Mouse (Mus musculus) telencephalon, adult 2 months (tissue): Measurements from ENCODE around the gene Krt18.

ENCODE experiments used
- DNase-seq: peaks from one replicate; pipeline ENCODE4 v3.0.0-alpha.2; 2011; ENCODE audit warnings: low read depth, low spot score

The Krt18 gene

GRCm38 (mm10) chr15:102010569-102011245 is 17.3 kb upstream of the Krt18 start:
- DNase-seq, result peak; percentile 15

- DNase-seq, result no peak
Observed at GRCm38 (mm10) chr15:102012260-102012765, 15.7 kb upstream of the Krt18 start.

DNA sequence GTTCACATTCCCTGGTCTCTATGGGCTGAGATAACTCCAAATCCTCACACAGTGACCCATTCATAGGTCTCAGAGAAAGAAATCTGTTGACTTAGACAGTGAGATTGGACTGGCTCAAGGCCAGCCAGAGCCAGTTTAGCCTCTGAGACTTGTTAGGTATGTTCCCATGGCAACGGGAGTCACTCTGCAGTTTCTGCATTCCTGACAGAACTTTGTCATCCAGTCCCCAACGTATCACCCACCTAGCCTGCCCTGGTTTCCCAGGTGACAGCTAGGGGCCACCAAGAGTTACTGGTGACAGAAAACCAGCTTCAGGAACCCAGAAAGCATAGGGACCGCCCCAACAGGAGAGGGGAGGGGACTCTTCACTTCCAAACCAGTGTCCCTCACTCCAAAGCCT is 14.3 kb upstream of the Krt18 start:
- peak; percentile 22 for DNase-seq

- no peak for DNase-seq
Observed at GRCm38 (mm10) chr15:102014848-102015247, 13.1 kb upstream of the Krt18 start.

GRCm38 (mm10) chr15:102016096-102016495 is 11.9 kb upstream of the Krt18 start:
- DNase-seq, result no peak

GRCm38 (mm10) chr15:102016787-102017186 is 11.2 kb upstream of the Krt18 start:
- DNase-seq, result no peak

DNA sequence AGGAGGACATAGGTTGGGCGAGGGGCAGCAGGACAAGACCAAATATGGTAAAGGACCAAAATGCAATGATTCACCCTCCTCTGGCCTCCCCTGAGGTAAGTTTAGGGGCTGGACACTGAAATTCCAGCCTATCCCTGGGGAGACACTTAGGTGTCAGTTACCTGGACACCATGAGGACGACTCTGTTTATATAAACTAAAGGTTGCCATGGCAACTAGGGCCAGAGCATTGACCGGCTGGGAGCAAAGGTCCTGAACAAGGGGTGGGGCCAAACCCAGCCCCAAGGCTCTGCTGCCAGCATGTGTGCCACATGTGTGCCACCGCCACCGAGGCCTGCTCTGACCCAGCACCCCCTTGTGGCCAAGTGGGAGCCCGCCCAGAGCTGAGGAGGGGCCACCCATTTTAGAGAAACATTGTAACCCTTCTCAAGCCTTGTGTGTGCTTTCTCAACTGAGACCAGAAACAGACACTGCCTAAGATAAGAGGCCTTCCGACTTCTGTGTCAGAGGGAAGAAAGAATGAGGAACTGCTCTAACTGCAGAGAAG is 10.0 kb upstream of the Krt18 start:
- DNase-seq, result no peak

DNA sequence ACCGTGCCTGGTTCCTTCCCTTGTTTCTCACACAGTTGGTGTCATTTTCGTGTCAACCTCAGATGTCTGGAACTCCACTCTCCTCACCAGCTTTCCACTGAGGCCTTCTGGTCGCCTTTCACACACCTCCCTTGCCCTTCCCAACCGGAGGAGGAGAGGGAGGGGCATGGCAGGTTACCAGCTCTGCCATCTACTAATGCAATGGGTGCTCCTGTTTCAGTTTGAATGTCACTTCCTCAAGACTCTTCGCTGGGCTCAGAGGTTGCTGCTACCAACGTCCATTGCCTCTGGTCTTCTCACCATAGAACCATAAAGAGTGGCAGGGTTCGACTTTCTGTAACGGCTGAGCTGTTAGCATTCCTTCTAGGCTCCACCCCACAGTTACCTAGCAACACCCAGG is 5.5 kb upstream of the Krt18 start:
- no peak for DNase-seq

DNA sequence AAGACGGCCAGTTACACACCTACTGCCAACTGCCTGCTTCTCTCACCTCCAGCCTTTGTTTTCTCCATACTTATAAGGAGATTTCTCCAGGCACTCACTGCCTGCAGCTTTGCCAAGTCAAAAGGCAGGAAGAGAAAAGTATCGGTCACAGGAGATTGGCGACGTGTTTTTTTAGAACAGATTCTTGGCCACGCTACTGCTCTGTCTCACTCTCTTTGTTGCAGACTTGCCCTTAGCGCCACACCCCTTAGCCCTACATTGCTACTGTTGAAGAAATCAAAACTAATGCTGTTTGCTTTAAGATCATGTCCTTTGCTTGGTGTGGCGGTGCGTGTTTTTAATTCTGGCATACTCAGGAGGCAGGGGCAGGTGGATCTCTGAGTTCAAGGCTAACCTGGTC is 4.1 kb upstream of the Krt18 start:
- no peak for DNase-seq

GRCm38 (mm10) chr15:102025136-102025872 is 2.7 kb upstream of the Krt18 start:
- no peak for DNase-seq

DNA sequence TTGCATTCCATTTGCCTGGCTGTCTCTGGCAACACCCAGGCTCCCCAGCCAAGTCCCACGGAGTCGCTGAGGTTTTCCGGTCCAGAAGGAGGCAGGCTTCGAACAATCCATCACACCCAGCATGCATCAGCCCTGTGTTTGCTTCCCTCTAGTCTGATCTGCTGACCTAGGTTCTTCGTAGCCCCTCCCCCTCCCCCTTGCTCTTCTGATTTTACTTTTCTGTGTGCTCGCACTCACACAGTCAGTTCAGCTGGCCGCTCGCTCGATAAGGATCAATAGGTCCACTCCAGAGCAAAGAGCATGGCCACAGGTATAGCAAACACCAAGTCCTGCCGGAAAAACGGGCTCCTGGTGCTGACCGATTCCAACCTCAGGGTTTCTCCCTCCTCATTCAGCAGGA is 1.6 kb upstream of the Krt18 start:
- no peak for DNase-seq

DNA sequence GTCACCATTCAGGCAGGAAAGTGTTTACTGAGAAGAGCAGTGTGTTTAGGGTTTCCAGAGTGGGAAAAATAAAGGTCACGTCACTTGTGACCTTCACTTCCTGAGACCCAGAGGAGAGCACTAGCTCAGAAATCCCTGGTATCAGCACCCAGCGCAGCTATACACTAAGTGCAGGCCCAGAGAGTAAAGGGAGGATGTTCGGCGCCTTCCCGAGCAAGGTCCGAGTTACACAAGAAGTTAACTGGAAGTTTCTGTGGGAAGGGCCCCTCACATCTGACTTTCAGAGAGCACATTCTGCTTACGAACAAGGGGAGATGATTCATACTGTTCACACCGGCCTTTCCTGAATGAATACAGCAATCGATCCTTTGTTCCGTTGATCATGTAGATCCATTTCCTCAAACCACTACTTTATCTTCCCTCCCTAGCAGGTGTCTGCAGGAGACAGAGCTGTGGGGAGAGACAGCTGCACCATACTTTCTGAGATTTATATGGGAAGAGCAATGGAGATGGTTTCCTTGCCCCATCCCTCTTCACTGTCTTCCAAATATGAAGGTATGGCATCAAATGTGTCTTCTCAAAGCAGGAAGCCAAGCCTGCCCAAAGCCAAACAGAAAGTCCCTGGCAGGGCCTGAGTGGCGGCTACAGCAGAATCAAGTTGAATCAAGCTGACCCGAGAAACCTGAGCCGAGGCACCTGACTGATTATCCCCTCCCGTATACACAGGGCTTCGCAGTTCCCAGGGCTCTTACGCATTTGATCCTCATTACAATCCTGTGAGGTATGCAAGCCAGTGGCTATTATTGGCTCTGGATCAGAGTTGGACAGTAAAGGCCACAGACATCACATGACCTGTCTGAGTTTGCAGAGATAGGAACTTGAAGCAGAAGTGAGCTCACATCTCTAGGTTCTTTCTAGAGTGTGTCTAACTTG is 6.4 kb downstream of the Krt18 start:
- no peak for DNase-seq

GRCm38 (mm10) chr15:102040277-102040676 is 12.3 kb downstream of the Krt18 start:
- no peak for DNase-seq

GRCm38 (mm10) chr15:102041951-102042350 is 14.0 kb downstream of the Krt18 start:
- DNase-seq, result no peak

GRCm38 (mm10) chr15:102044745-102045144 is 16.8 kb downstream of the Krt18 start:
- no peak for DNase-seq

DNA sequence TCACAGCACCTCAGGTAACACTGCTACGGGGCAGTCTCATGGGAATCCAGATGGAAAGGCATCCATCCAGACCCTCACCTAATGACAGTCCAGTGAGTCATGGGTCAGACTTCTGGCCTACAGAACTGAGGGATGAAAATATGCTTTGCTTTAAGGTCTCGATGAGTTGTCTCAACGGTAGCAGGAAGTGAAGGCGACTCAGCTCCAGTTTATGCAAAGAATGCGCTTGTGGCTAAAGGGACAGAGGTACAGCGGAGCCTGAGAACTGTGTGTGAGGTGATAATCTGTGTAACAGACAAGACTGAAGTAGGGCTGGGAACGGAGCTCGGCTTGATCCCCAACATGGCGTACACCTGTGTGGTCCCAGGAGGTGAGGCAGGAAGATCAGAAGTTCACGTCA is 17.7 kb downstream of the Krt18 start:
- no peak for DNase-seq

GRCm38 (mm10) chr15:102048006-102048405 is 20.0 kb downstream of the Krt18 start:
- no peak for DNase-seq

DNA sequence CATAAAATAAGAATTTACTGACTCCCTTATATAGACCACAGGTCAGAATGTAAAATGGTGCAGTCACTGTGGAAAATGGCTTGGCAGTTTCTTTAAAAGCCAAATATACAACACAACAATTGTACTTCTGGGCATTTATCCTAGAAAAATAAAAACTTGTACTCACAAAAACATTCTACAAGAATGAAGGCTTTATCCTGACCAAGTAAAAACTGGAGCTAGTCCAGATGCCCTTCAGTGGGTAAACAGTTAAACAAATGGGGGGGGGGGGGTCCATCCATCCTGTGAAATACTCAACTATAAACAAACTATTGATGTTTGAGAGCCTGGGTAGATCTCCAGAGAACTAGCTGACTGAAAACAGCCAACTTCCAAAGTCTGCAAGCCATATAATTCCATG is 21.9 kb downstream of the Krt18 start:
- no peak for DNase-seq

- DNase-seq, result no peak
Observed at GRCm38 (mm10) chr15:102051920-102052683, 24.1 kb downstream of the Krt18 start.

DNA sequence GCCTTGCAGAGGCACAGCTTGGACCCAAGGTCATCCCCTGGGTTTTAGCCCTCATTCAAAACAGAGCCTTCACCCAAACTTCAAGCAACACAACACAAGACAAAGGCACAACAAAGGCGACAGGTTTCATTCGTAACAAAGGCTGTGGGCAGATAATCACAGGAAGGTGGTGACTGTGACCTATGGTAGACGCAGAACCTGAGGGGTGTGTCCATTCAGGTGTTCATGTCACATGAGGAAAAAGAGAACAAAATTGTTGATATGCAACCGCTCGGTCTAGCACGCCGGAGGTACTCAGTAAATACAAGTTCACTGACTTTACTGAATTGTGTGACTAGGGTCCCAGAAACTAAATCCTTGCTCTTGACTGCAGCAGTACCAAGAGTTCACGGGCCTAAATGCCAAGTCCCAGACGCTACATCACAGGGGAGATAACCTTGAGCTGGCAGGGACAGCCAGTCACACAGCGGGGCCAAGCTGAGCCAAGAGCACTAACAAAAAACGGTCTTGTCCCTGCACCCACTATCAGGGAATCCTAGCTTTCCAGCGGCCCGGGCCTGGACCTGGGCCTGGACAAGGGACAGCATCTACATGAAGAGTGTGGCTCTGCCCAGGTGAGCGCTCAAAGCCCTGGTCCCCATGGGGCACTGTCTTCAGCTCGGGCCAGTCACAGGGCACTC is 28.7 kb downstream of the Krt18 start:
- no peak for DNase-seq
